Mouse (Mus musculus) lung, postnatal 0 days (tissue): ENCODE results near the gene Pcdh9.

Source experiments
- CTCF ChIP-seq: IDR thresholded peaks from 2 replicates; pipeline ENCODE4 v1.5.1; 2016; ENCODE audit warnings: antibody characterized with exemption, mild to moderate bottlenecking
- EP300 ChIP-seq: IDR thresholded peaks from 2 replicates; pipeline ENCODE4 v1.6.1; 2016; ENCODE audit warnings: antibody characterized with exemption, mild to moderate bottlenecking, control low read depth

GRCm38 (mm10) chr14:93376159-93376558 is 514.3 kb downstream of the Pcdh9 start:
- TF ChIP-seq CTCF (no peak), EP300 (no peak)
